Mouse (Mus musculus) embryonic facial prominence, embryonic 14.5 days (tissue): ENCODE results near the gene Ncapd2. TPM values are rescaled to one million over a fixed set of nuclear protein-coding genes. Genes with fewer than 3 reads are reported as not detected.
"Not testable (repeated sequence)": the region's sequence is repeated elsewhere in the genome, so short reads cannot be mapped to it uniquely, and the experiment has no call there.

Experiments
- ATAC-seq: fragments of 200-750 bp; cut with Nextera tagmentation; 2 replicates; pipeline ENCODE4 v1.8.0; 2017; ENCODE audit warnings: low read depth, moderate number of reproducible peaks, moderate TSS enrichment
- DNase-seq: peaks from one replicate; pipeline ENCODE4 v3.0.0-alpha.2; 2015; ENCODE audit warnings: low spot score
- H3K27ac ChIP-seq: fragments of 300-500 bp; sonication (generic); replicated peaks from 2 replicates; pipeline ENCODE4 v1.5.1; 2014; ENCODE audit warnings: low read depth, mild to moderate bottlenecking, low read length, moderate library complexity
- H3K27me3 ChIP-seq: fragments of 300-500 bp; sonication (generic); replicated peaks from 2 replicates; pipeline ENCODE4 v1.6.1; 2014; ENCODE audit warnings: low read length; ENCODE audit not compliant: control insufficient read depth, insufficient read depth
- H3K36me3 ChIP-seq: fragments of 300-500 bp; sonication (generic); 2 replicates; pipeline ENCODE4 v1.6.1; 2014; ENCODE audit warnings: low read length, mixed read lengths; ENCODE audit not compliant: control insufficient read depth, insufficient read depth
- H3K4me1 ChIP-seq: fragments of 300-500 bp; sonication (generic); 2 replicates; pipeline ENCODE4 v1.6.1; 2014; ENCODE audit warnings: antibody characterized with exemption, low read length; ENCODE audit not compliant: control insufficient read depth, insufficient read depth
- H3K4me2 ChIP-seq: fragments of 300-500 bp; sonication (generic); 2 replicates; pipeline ENCODE4 v1.6.1; 2014; ENCODE audit warnings: low read depth, mild to moderate bottlenecking, low read length, moderate library complexity, mixed read lengths
- H3K4me3 ChIP-seq: fragments of 300-500 bp; sonication (generic); 2 replicates; pipeline ENCODE4 v1.5.1; 2014; ENCODE audit warnings: low read depth, mild to moderate bottlenecking, low read length
- H3K9ac ChIP-seq: fragments of 300-500 bp; sonication (generic); 2 replicates; pipeline ENCODE4 v1.6.1; 2014; ENCODE audit warnings: low read depth, mild to moderate bottlenecking, low read length, moderate library complexity, mixed read lengths
- H3K9me3 ChIP-seq: fragments of 300-500 bp; sonication (generic); 2 replicates; pipeline ENCODE4 v1.6.1; 2016; ENCODE audit warnings: low read length; ENCODE audit not compliant: control insufficient read depth
- WGBS: fragments of 180-500 bp; shearing (Covaris S2); extraction: QIAGEN DNeasy Blood & Tissue Kit; methylation state at CpG from one replicate; pipeline ENCODE4 v1.1.7; 2014; 5-methylcytosine and 5-hydroxymethylcytosine counted together
- polyA plus RNA-seq: library from polyadenylated mRNA; unstranded; fragments of >200 nt; fragmentation: Nextera tagmentation; extraction: Ambion mirVana; gene quantifications from 2 replicates; pipeline ENCODE4 v1.2.1, GENCODE M21; 2014

Gene Ncapd2
- polyA plus RNA-seq, 1 experiment from 2014 or later, result 76.7 TPM

DNA sequence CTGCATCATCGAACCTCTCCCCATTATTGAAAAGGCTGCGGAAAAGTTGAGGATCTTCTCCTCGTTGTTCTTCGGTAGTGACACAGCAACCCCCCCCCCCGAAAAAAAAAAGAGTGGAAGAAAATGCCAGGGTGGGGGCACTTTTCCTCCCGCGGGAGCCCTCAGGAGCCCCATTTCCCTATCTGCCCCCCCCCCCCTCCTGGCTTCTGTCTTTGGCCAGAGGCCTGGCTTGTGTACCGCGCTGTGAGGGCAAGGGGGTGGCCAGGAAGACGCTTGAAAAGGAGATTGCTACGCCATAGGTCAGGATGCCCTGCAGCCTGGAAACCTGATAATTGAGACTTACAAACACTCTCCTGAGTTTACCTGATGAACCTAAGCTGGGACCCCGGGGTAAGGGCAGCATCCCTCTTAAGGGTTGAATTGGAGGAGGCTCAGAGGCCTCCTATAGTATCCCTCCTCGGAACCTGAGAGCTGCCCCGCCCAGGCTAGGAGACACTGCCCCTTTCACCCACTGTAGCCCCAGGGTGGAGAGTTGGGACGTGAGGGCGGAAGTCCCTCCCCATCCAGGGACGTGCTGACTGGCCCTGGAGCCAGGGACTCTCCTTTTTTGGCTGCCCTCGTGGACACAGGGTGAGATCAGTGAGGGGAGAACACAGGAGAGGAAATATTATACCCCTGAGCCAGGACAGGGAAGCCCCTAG is 25.3 kb downstream of the Ncapd2 start, which contains the start of gene Gapdh:
TSS of gene Gapdh (minus strand) at position 417 of the 701 bp plus-strand sequence.
- no peaks in the 10 kb centered on the region for H3K9me3 ChIP-seq
- DNase-seq (peak; percentile 91), ATAC-seq (peak; percentile 64)
- WGBS, result 0% methylated on average over 13 of the region's 18 CpGs
- H3K4me3 ChIP-seq, result peak within 1 kb of the TSS; percentile 70
- peak within 1 kb of the TSS; percentile 94 for H3K4me2 ChIP-seq
- no peaks in the 10 kb centered on the region for H3K27me3 ChIP-seq
- H3K27ac ChIP-seq, result peak within 1 kb of the TSS; percentile 95
- H3K4me1 ChIP-seq, result peaks cover 22% of the 10 kb centered on the region
- peaks cover 68% of the 10 kb centered on the region for H3K36me3 ChIP-seq
- H3K9ac ChIP-seq, result peak within 1 kb of the TSS; percentile 95

DNA sequence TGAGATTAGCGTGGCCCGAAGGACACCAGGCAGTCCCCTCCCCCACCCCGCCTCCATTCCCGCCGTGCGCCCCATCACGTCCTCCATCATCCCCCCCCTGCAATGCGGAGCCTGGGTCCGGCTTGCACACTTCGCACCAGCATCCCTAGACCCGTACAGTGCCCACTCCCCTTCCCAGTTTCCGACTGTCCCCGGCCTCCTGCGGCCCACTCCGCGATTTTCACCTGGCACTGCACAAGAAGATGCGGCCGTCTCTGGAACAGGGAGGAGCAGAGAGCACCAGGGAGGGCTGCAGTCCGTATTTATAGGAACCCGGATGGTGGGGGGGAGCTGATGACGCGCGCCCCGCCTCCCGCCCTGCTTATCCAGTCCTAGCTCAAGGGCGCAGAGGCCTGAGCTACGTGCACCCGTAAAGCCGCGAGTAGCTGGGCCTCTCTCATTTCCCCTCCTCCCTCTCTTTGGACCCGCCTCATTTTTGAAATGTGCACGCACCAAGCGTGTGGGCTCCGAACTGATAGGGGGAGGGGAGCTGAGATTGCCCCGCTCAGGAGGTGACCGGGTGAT is 26.1 kb downstream of the Ncapd2 start:
- Histone ChIP-seq H3K9me3 (no peaks in the 10 kb centered on the region), H3K4me3 (peak overlapping the region; percentile 70), H3K4me2 (peak overlapping the region; percentile 94), H3K4me1 (peaks cover 22% of the 10 kb centered on the region), H3K27ac (peak overlapping the region; percentile 95), H3K27me3 (no peaks in the 10 kb centered on the region), H3K36me3 (peaks cover 68% of the 10 kb centered on the region), H3K9ac (peak overlapping the region; percentile 95)
- peak; percentile 90 for ATAC-seq
- peak; percentile 99 for DNase-seq
- WGBS, result 1% methylated on average over 36 of the region's 36 CpGs

DNA sequence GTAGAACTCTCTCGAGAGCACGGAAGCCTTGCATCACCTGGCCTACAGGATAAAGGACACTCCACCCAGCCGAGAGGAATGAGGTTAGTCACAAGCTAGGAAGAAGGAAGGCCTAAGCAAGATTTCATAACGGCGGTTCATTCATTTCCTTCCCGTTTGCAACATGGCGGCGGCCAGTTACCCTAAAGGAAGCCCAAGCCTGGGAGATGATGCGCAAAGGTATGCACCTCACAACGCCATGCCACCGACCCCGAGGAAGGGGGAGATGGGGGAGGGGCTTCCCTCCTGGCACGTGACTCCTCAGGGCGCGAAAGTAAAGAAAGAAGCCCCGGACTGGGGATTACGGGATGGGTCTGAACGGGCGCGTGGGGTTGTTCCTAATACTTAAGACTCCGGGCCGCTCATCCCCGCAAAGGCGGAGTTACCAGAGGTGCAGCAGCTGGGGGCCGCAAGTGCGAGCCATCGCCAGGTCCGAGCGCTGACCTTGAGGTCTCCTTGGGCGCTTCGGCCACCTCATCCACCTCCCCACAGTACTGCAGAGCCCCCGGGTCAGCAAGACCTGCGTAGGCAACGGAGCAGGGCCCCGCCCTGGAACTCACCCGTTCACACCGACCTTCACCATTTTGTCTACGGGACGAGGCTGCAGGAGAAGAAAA is 26.7 kb downstream of the Ncapd2 start:
- Histone ChIP-seq H3K36me3 (peaks cover 66% of the 10 kb centered on the region), H3K4me1 (peaks cover 22% of the 10 kb centered on the region), H3K9ac (peak overlapping the region; percentile 95), H3K27ac (peak overlapping the region; percentile 91), H3K27me3 (no peaks in the 10 kb centered on the region), H3K4me3 (peak overlapping the region; percentile 70), H3K9me3 (no peaks in the 10 kb centered on the region), H3K4me2 (peak overlapping the region; percentile 94)
- WGBS, result under 1% methylated on average over 25 of the region's 39 CpGs
- DNase-seq (peak; percentile 87), ATAC-seq (no peak; the same call in 1 of the 2 replicates)

DNA sequence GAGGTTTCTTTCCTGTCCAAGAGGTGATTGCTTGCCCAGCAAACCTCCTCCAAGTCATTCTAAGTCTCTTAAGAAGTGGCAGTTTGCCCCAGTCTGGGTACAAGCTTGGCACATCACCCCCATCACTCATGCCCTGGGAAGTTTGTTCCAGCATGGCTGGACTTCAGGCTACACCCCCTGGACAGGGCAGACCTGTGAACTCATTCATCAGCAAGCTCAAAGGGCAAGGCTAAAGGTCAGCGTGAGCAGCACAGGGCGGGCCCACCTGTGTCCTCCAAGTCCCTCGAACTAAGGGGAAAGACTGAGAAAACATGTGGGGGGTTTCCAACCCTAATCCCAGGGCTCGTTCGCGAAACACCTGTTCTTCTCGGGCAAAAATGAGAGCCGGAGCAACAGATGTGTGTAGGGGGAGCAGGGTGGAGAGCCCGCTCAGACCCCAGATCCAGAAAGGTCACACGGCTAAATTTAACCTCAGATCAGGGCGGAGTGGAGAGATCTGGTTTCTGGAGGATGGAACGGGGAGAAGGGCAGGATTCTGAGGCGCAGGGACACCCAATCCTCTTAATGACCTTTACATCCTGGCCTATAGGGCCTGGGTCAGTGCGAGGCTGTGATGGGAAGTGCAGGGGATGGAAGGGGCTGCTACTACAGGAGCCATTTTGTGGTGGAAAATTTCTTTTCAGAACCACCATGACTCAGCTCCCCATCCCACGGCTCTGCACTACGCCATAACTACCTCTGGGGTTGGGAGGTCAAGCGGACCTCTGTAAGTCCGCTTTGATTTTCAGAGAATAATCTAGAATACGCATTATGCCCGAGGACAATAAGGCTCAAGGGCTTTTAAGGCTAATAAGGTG is 27.5 kb downstream of the Ncapd2 start:
- Histone ChIP-seq H3K36me3 (peaks cover 66% of the 10 kb centered on the region), H3K4me2 (peak overlapping the region; percentile 94), H3K4me3 (peak overlapping the region; percentile 70), H3K9ac (peak overlapping the region; percentile 95), H3K9me3 (no peaks in the 10 kb centered on the region), H3K27me3 (no peaks in the 10 kb centered on the region), H3K27ac (peak overlapping the region; percentile 91), H3K4me1 (peaks cover 22% of the 10 kb centered on the region)
- DNase-seq, result peak; percentile 38
- 3% methylated on average over 20 of the region's 20 CpGs for WGBS
- ATAC-seq, result no peak

DNA sequence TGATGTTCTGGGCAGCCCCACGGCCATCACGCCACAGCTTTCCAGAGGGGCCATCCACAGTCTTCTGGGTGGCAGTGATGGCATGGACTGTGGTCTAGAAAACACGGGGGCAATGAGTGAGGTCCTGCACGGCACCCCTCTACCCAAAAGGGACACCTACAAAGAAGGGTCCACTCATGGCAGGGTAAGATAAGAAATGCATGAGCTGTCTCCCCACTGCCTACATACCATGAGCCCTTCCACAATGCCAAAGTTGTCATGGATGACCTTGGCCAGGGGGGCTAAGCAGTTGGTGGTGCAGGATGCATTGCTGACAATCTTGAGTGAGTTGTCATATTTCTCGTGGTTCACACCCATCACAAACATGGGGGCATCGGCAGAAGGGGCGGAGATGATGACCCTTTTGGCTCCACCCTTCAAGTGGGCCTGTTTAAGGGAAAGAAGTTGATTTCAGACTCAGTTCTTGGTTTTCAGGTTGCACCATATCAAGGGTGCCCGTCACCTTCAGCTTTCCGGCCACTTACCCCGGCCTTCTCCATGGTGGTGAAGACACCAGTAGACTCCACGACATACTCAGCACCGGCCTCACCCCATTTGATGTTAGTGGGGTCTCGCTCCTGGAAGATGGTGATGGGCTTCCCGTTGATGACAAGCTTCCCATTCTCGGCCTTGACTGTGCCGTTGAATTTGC is 28.7 kb downstream of the Ncapd2 start:
- not testable (repeated sequence) for H3K27ac ChIP-seq, H3K27me3 ChIP-seq, H3K4me3 ChIP-seq, ATAC-seq, DNase-seq, H3K9ac ChIP-seq, H3K4me2 ChIP-seq, H3K9me3 ChIP-seq
- peaks cover 22% of the 10 kb centered on the region for H3K4me1 ChIP-seq
- WGBS, result 74% methylated on average over 10 of the region's 16 CpGs
- peaks cover 61% of the 10 kb centered on the region for H3K36me3 ChIP-seq

DNA sequence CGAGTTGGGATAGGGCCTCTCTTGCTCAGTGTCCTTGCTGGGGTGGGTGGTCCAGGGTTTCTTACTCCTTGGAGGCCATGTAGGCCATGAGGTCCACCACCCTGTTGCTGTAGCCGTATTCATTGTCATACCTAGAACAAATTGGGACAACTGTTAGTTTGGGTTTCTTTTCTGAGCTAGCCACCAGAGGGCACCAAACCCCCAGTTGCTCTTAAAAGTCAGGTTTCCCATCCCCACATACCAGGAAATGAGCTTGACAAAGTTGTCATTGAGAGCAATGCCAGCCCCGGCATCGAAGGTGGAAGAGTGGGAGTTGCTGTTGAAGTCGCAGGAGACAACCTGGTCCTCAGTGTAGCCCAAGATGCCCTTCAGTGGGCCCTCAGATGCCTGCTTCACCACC is 29.5 kb downstream of the Ncapd2 start:
- H3K9me3 ChIP-seq, H3K4me2 ChIP-seq, H3K4me3 ChIP-seq, H3K27me3 ChIP-seq, H3K27ac ChIP-seq, ATAC-seq, H3K9ac ChIP-seq: not testable (repeated sequence)
- Histone ChIP-seq H3K36me3 (peaks cover 57% of the 10 kb centered on the region), H3K4me1 (peaks cover 14% of the 10 kb centered on the region)
- WGBS, result 50% methylated on average over 1 of the region's 5 CpGs
- peak; percentile 77 for DNase-seq

DNA sequence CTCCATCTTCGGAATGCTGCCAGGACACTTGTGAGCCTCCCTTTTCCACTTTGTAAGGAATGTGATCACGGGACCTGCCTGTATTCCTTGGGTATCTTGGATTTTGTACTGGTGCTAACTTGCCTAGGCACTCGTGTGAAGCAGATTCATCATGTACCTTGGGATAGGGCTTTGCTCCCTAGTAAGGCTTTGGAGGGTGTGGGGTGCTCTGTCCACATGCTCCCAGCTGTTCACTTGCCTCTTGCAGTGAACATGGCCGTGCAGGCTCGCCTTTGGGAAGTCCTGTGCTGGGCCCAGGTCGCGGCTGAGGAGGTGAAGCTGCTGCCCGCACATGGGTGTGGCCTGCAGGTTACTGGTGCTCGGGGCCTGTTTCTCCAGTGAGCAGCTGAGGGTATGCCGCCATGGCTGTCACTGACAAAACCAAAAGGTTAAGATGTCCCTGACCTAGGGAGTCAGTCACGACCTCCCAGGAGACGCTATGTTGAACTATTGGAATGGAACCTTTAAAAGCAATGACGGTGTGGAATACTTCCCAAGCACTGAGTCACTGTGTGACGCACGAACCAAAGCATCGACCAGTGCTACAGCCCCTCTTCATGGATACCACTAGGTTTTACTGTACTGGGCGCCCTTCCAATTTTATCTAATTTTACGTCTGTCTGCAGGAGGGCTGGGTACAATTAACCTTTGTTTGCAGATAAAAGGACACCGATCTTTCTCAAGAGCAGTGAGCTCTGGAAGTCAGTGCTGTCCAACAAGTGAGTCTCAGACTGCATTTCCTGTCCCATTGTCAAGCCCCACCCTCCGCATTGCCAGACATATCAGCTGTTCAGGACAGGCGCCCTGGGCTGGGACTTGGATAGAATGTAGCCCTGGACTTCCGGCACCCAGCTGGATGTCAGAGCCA is 30.4 kb downstream of the Ncapd2 start:
- Histone ChIP-seq H3K36me3 (peaks cover 57% of the 10 kb centered on the region), H3K9ac (peak overlapping the region; percentile 25; the same call in 1 of the 2 replicates), H3K9me3 (no peaks in the 10 kb centered on the region), H3K4me1 (peaks cover 7% of the 10 kb centered on the region), H3K4me2 (no peak overlapping the region), H3K4me3 (no peak overlapping the region), H3K27me3 (no peaks in the 10 kb centered on the region), H3K27ac (peak overlapping the region; percentile 67; the same call in 1 of the 2 replicates)
- DNase-seq, result peak; percentile 83
- 14% methylated on average over 22 of the region's 22 CpGs for WGBS
- no peak for ATAC-seq
